Mouse (Mus musculus) embryo, embryonic 9.5 days (tissue): ENCODE data around the gene Uhrf2.
"Not testable (repeated sequence)": the region's sequence is repeated elsewhere in the genome, so short reads cannot be mapped to it uniquely, and the experiment has no call there.

ENCODE experiments used
- DNase-seq: peaks from one replicate; pipeline ENCODE4 v3.0.0-alpha.2; 2017; ENCODE audit errors: extremely low spot score

The Uhrf2 gene

GRCm38 (mm10) chr19:30029894-30030635, at the start of gene Uhrf2:
TSS of gene Uhrf2 (plus strand) at chr19:30030513.
- peak; percentile 97 for DNase-seq

- no peak for DNase-seq
Measured at GRCm38 (mm10) chr19:29984208-29985005, 45.9 kb upstream of the Uhrf2 start.

- no peak for DNase-seq
Measured at GRCm38 (mm10) chr19:29986464-29987091, 43.7 kb upstream of the Uhrf2 start.

- no peak for DNase-seq
Measured at GRCm38 (mm10) chr19:30000406-30001365, 29.6 kb upstream of the Uhrf2 start.

- DNase-seq = no peak
Measured at GRCm38 (mm10) chr19:30001550-30001949, 28.8 kb upstream of the Uhrf2 start.

GRCm38 (mm10) chr19:30003621-30004020, 26.7 kb upstream of the Uhrf2 start, which contains the start of gene Trpd52l3:
TSS of gene Trpd52l3 (plus strand) at chr19:30003790.
- no peak for DNase-seq

- DNase-seq = no peak
Measured at GRCm38 (mm10) chr19:30006371-30006770, 23.9 kb upstream of the Uhrf2 start.

- no peak for DNase-seq
Measured at GRCm38 (mm10) chr19:30010520-30011296, 19.6 kb upstream of the Uhrf2 start.

GRCm38 (mm10) chr19:30014331-30014730, 16.0 kb upstream of the Uhrf2 start:
- DNase-seq = no peak

- no peak for DNase-seq
Measured at GRCm38 (mm10) chr19:30016156-30016555, 14.2 kb upstream of the Uhrf2 start.

GRCm38 (mm10) chr19:30023419-30023818, 6.9 kb upstream of the Uhrf2 start:
- DNase-seq = not testable (repeated sequence)

- peak; percentile 45 for DNase-seq
Measured at GRCm38 (mm10) chr19:30029002-30029710, 1.2 kb upstream of the Uhrf2 start.

GRCm38 (mm10) chr19:30030636-30031467, 539 bp downstream of the Uhrf2 start:
- DNase-seq = peak; percentile 58

- DNase-seq = peak; percentile 21
Measured at GRCm38 (mm10) chr19:30031468-30031931, 1.2 kb downstream of the Uhrf2 start.

GRCm38 (mm10) chr19:30032206-30032605, 1.9 kb downstream of the Uhrf2 start:
- no peak for DNase-seq

- no peak for DNase-seq
Measured at GRCm38 (mm10) chr19:30035361-30035760, 5.0 kb downstream of the Uhrf2 start.

- DNase-seq = no peak
Measured at GRCm38 (mm10) chr19:30043691-30044090, 13.4 kb downstream of the Uhrf2 start.

- no peak for DNase-seq
Measured at GRCm38 (mm10) chr19:30044630-30045029, 14.3 kb downstream of the Uhrf2 start.

- peak; percentile 33 for DNase-seq
Measured at GRCm38 (mm10) chr19:30045857-30046256, 15.5 kb downstream of the Uhrf2 start.
